Mouse (Mus musculus) G1E (cell line): Measurements from ENCODE around the gene Lrrc4b. TPM values are rescaled to one million over a fixed set of nuclear protein-coding genes. Genes with fewer than 3 reads are reported as not detected.
A peak's percentile ranks its signal among the peaks of the same experiment; 100 is the strongest.

ENCODE experiments used
- ATAC-seq: 2 replicates; pipeline ENCODE4 v1.8.0; 2016; ENCODE audit warnings: mild to moderate bottlenecking; ENCODE audit not compliant: insufficient number of reproducible peaks, poor library complexity, low FRiP score, severe bottlenecking; ENCODE audit errors: extremely low read depth
- DNase-seq: peaks from one replicate; pipeline ENCODE4 v3.0.0; 2012; ENCODE audit warnings: low spot score
- H3K27me3 ChIP-seq: 2 replicates; pipeline ENCODE4 v1.6.1; 2012; ENCODE audit warnings: mild to moderate bottlenecking, low read length, inconsistent platforms; ENCODE audit not compliant: insufficient read depth
- H3K36me3 ChIP-seq: replicated peaks from 2 replicates; pipeline ENCODE3; 2012; ENCODE audit warnings: mild to moderate bottlenecking, inconsistent platforms
- H3K4me1 ChIP-seq: 2 replicates; pipeline ENCODE4 v1.6.1; 2012; ENCODE audit warnings: low read depth, low read length, inconsistent platforms, mixed read lengths; ENCODE audit not compliant: insufficient read depth
- H3K4me3 ChIP-seq: 2 replicates; pipeline ENCODE4 v1.5.1; 2012; ENCODE audit warnings: low read depth, mild to moderate bottlenecking, inconsistent platforms, low read length, moderate library complexity, mixed read lengths
- H3K9me3 ChIP-seq: replicated peaks from 2 replicates; pipeline ENCODE4 v1.6.1; 2012; ENCODE audit warnings: inconsistent platforms
- CTCF ChIP-seq: IDR thresholded peaks from 2 replicates; pipeline ENCODE4 v1.5.1; 2012; ENCODE audit warnings: low read depth, low read length, inconsistent platforms, mixed read lengths
- GATA1 ChIP-seq: IDR thresholded peaks from 2 replicates; pipeline ENCODE4 v1.6.1; 2012; ENCODE audit warnings: borderline replicate concordance, low read length, inconsistent platforms, mixed read lengths
- GATA2 ChIP-seq: IDR thresholded peaks from 2 replicates; pipeline ENCODE4 v1.6.1; 2012; ENCODE audit warnings: low read depth, low read length, inconsistent platforms, borderline replicate concordance
- POLR2AphosphoS5 ChIP-seq: IDR thresholded peaks from 2 replicates; pipeline ENCODE4 v1.6.1; 2012; ENCODE audit warnings: low read depth, low read length, inconsistent platforms; ENCODE audit not compliant: insufficient replicate concordance
- TAL1 ChIP-seq: conservative IDR thresholded peaks from 2 replicates; pipeline ENCODE4 v1.6.1; 2012; ENCODE audit warnings: low read depth, low read length, inconsistent platforms, mixed read lengths
- polyA plus RNA-seq: library from polyadenylated mRNA; stranded (reverse); fragments of >175 nt; gene quantifications from 2 replicates; pipeline ENCODE4 v1.2.3, GENCODE M21; 2012
- total RNA-seq, 2 experiments: library from RNA; stranded (forward) in 1 of 2; stranded (reverse) in 1 of 2; fragments of 200-1000 nt in 1 of 2; fragments of >200 nt in 1 of 2; fragmentation: Nextera tagmentation in 1 of 2; gene quantifications; 2 replicates each; pipeline ENCODE4 v1.2.3; 2014 to 2017

Gene Lrrc4b
- total and polyA plus RNA-seq, 3 experiments: 0.05 TPM; not detected in 2

DNA sequence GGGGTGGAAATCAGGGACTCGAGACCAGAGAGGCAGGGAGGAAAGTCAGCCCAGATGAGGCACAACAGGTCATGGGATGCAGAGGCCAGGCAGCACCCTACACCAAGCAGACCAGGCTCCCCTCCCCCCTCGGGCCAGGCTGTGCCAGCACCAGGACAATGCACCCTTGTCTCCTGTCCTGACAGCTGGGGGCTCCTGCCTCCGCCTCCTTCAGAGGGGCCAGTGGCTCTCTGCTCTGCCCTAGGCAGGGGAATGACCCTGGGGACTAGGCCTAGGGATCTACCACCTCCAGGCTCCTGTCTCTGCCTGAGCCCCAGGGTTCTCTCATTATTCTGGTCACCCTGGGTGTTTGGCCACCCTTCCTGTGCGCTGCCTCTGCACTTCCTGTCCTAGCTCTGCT, 45.6 kb downstream of the Lrrc4b start:
- DNase-seq: no peak
- Histone ChIP-seq H3K4me1 (peaks cover 53% of the 10 kb centered on the region), H3K36me3 (peaks cover 28% of the 10 kb centered on the region), H3K9me3 (no peaks in the 10 kb centered on the region), H3K27me3 (peaks cover 26% of the 10 kb centered on the region), H3K4me3 (no peak overlapping the region)
- ATAC-seq: no peak
- TF ChIP-seq GATA2: no peak
- TF ChIP-seq POLR2AphosphoS5: no peak
- no peak for TF ChIP-seq GATA1
- TF ChIP-seq TAL1: no peak
- TF ChIP-seq CTCF: no peak

DNA sequence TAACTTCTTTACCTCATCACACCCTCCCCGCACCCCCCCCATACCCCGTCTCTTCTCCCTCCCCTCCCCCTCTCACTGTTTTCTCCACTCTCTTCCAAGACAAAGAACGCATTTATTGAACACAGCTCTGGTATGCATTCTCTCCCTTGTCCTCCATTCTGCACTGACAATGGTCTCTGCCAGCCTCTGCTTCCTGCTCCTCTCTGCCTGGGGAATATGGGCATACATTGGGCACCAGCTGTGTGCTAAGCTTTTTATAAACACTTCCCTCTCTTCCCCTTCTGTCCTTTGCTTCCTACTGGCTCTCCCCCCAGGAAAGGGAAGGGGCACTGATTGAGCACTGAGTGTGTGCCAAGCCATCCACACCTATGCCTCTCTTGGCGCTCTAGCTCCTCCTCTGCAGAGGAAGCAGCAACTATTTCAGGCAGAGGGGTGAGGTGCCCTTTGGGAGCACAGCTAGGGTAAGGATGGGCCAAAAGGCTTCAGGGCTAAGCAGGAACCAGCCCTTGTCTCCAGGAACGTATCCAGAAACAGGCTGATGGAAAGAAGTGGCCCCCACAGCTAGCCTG, 46.3 kb downstream of the Lrrc4b start:
- TF ChIP-seq TAL1: no peak
- ATAC-seq: no peak
- H3K4me3 ChIP-seq: no peak overlapping the region

DNA sequence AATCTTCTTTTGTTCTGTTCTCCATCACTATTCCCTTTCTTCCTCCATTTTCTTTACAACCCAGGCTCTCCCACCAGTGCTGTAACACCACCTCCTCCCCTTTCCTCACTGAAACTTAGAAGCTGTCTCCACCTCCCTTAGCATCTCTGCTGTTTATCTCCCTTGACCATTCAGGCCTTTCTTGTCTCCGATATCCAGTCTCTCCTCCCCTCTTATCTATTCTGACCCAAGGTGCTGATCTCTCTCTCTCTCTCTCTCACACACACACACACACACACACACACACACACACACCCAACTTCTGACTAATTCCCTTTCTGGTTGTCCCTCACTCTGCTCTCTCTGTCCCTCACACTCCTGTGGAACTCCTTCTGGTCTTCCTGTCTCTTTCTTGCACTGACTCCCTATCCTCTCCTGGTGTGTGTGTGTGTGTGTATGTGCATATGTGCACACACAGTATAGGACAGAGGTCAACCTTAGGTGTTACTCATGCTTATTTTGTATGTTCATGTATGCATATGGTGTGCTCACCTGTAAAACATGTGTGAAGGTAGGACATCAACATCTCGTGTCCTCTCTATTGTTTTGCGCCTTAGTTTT, 54.1 kb downstream of the Lrrc4b start:
- H3K36me3 ChIP-seq: peaks cover 28% of the 10 kb centered on the region
- DNase-seq (peak; percentile 70), ATAC-seq (peak; percentile 96)
- TF ChIP-seq TAL1 (peak; percentile 78), GATA1 (no peak)
- H3K9me3 ChIP-seq: no peaks in the 10 kb centered on the region
- peaks cover 40% of the 10 kb centered on the region for H3K4me1 ChIP-seq
- no peak overlapping the region; the same call in 1 of the 2 replicates for H3K4me3 ChIP-seq
- H3K27me3 ChIP-seq: peaks cover 21% of the 10 kb centered on the region

More for the DNA sequence above, 46.3 kb downstream of the Lrrc4b start:
- no peak for DNase-seq
- Histone ChIP-seq H3K4me1 (peaks cover 52% of the 10 kb centered on the region), H3K27me3 (peaks cover 32% of the 10 kb centered on the region), H3K36me3 (peaks cover 21% of the 10 kb centered on the region), H3K9me3 (no peaks in the 10 kb centered on the region)

DNA sequence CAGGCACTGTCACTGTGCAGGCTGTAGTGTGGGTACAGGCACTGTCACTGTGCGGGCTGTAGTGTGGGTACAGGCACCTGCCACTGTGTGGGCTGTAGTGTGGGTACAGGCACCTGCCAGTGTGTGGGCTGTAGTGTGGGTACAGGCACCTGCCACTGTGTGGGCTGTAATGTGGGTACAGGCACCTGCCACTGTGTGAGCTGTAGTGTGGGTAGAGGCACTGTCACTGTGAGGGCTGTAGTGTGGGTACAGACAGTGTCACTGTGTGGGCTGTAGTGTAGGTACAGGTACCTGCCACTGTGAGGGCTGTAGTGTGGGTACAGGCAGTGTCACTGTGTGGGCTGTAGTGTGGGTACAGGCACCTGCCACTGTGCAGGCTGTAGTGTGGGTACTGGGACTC, 55.3 kb downstream of the Lrrc4b start:
- TF ChIP-seq TAL1 (no peak), GATA1 (no peak), GATA2 (no peak), POLR2AphosphoS5 (no peak), CTCF (no peak)
- H3K36me3 ChIP-seq: peaks cover 39% of the 10 kb centered on the region
- H3K4me1 ChIP-seq: peaks cover 40% of the 10 kb centered on the region
- H3K9me3 ChIP-seq: no peaks in the 10 kb centered on the region
- DNase-seq (no peak), ATAC-seq (no peak)
- H3K27me3 ChIP-seq: peaks cover 16% of the 10 kb centered on the region
- H3K4me3 ChIP-seq: peak overlapping the region; percentile 29; the same call in 1 of the 2 replicates

DNA sequence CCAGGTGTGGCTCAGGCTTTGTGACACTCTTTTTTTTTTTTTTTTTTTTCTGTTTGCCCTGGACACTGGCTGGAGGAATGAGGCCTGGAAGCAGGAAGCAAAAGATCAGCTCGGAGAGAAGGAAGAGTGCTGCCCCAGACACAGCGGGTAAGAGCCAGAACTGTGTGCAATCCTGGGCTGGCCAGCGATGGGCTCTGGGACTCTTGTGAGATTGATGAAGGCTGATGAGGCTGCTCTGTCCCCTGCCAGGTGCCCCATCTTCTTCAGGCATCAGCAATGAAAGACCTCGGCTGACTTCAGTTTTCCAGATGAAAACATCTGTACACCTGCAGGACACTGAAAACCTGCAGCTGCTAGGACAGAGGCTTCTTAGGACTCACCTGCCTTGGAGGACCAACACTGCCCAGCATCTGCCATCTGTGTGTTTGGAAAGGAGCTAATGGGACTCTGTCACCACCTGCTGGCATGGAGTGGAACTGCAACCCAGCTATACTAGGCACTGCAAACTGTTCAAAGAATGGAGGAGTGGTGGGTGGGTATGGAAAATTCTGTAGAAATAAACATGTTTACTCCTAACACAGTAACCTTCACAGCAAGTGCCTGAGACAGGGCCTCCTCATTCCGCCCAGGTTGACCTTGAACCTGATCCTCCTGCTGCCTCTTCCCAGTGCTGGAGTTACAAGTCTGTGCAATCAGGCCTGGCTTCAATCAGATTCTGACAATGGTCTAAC, 56.2 kb downstream of the Lrrc4b start:
- peaks cover 34% of the 10 kb centered on the region for H3K4me1 ChIP-seq
- ATAC-seq: no peak
- H3K4me3 ChIP-seq: no peak overlapping the region

DNA sequence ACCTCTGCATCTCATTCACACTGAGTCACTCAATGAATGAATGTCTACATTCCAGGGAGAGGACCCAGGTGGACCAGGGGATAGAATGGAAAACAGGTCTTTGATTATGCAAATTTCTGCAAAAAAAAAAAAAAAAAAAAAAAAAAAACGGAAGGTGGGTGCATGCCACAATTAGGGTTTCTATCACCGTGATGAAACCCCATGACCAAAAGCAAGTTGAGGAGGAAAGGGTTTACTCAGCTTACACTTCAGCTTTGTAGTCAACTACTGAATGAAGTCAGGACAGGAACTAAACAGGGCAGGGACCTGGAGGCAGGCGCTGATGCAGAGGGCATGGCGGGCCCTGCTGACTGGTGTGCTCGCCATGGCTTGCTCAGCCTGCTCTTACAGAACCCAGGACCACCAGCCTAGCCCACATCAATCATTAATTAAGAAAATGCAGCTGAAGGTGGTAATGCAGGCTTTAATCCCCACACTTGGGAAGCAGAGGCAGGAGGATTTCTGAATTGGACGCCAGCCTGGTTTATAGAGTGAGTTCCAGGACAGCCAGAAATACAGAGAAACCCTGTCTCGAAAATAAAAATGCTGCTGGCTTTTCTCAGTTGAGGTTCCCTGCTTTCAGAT, 56.9 kb downstream of the Lrrc4b start:
- peaks cover 54% of the 10 kb centered on the region for H3K36me3 ChIP-seq
- DNase-seq: no peak

More for the DNA sequence above, 56.2 kb downstream of the Lrrc4b start:
- TF ChIP-seq POLR2AphosphoS5 (no peak), CTCF (peak; percentile 100), GATA2 (no peak), GATA1 (no peak), TAL1 (no peak)
- peak; percentile 37 for DNase-seq
- no peaks in the 10 kb centered on the region for H3K9me3 ChIP-seq
- H3K36me3 ChIP-seq: peaks cover 47% of the 10 kb centered on the region
- H3K27me3 ChIP-seq: peaks cover 7% of the 10 kb centered on the region

More for the DNA sequence above, 56.9 kb downstream of the Lrrc4b start:
- H3K27me3 ChIP-seq: peaks cover 3% of the 10 kb centered on the region
- H3K4me1 ChIP-seq: peaks cover 34% of the 10 kb centered on the region
- no peak for TF ChIP-seq GATA2
- no peak for ATAC-seq
- H3K9me3 ChIP-seq: no peaks in the 10 kb centered on the region
- no peak overlapping the region for H3K4me3 ChIP-seq
